Mouse (Mus musculus): ENCODE data around the gene Atp2a1. TPM values are rescaled to one million over a fixed set of nuclear protein-coding genes. Genes with fewer than 3 reads are reported as not detected.
"Not testable (repeated sequence)": the region's sequence is repeated elsewhere in the genome, so short reads cannot be mapped to it uniquely, and the experiment has no call there.

The Atp2a1 gene
- polyA plus RNA-seq, 1 experiment from 2014 or later: 2.6 TPM

DNA sequence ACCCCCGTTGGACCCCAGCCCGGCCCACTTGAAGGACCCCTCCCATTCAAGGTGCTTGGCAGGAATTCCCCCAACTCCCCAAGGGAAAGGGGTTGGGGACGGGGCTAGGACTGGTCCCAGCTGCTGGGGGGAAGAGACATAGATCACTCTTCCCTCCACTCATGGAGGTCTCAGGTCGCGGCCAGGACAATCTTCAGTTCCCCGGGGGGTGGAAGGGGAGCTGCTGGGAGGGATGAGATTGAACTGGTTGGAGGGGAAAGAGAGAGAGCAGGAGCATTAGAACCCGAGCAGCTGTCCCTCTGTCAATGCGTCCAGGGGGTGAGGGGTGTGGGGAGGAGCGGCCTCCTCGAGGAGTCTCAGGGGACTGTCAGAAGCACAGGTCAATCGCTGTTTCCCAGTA lies 29.1 kb upstream of the Atp2a1 start:
- no peaks in the 10 kb centered on the region for H3K27me3 ChIP-seq (replicated peaks)
- H3K27ac ChIP-seq: no peak overlapping the region
- no peak overlapping the region for H3K4me2 ChIP-seq (replicated peaks)
- no peaks in the 10 kb centered on the region for H3K9me3 ChIP-seq
- WGBS: 51% methylated on average over 11 of the region's 11 CpGs
- no peak for ATAC-seq
- H3K4me1 ChIP-seq (replicated peaks): peaks cover 5% of the 10 kb centered on the region
- H3K4me3 ChIP-seq (replicated peaks): no peak overlapping the region
- H3K36me3 ChIP-seq: peaks cover 58% of the 10 kb centered on the region
- H3K9ac ChIP-seq: no peak overlapping the region

DNA sequence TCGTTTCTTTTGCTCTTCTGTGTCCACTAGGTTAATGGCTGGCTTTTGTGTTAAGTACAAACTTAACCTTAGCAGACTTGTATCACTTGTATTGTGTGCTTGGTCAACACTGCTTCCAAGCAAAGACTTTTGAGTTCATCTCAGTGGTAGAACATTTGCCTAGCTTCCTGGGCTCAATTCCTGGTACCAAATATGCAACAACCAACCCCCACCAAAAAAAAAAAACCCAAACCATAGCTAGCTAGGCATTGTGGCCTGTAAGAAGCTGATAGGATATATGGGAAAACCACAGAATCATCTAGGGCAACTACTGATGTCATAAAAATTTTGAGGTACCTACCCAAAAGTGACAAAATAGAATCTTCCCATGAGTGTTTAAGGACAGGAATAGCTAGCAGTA lies 28.1 kb upstream of the Atp2a1 start:
- Histone ChIP-seq H3K4me1 (replicated peaks) (peaks cover 5% of the 10 kb centered on the region), H3K4me3 (replicated peaks) (no peak overlapping the region), H3K27ac (no peak overlapping the region), H3K9me3 (no peaks in the 10 kb centered on the region), H3K4me2 (replicated peaks) (no peak overlapping the region), H3K9ac (no peak overlapping the region), H3K27me3 (replicated peaks) (no peaks in the 10 kb centered on the region), H3K36me3 (peaks cover 50% of the 10 kb centered on the region)
- ATAC-seq: no peak
- 67% methylated on average over 1 of the region's 1 CpGs for WGBS

DNA sequence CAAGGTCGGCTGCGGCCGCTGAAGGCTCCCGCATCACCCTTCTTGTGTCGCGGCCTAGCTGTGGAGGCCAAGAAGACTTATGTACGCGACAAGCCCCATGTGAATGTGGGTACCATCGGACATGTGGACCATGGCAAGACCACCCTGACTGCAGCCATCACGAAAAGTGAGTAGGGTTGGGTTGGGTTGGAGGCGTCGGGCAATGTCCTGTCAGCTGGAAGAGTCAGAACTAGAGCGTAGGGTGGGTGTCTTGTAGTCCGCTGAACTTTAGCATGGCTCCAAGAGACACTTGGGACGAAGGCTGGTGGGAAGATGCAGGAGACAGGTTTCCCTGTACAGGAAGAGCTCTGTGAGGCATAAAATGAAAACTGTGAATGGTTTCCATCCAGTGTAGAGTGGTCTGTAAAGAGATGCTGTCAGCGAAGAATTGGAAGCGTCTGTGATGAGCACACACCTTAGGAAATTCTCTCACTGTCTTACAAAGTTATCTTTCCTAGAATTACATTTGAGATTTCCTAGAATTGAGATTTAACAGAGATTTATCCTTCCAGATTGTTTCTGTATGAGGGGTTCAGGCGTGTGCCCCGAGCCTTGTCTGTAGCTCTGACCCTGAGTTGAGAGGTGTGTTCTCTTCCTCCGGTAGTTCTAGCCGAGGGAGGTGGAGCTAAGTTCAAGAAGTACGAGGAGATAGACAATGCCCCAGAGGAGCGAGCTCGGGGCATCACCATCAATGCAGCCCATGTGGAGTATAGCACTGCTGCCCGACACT lies 24.9 kb upstream of the Atp2a1 start:
- Histone ChIP-seq H3K4me2 (replicated peaks) (peak overlapping the region; percentile 79), H3K36me3 (peaks cover 20% of the 10 kb centered on the region), H3K4me3 (replicated peaks) (peak overlapping the region; percentile 67), H3K9ac (peak overlapping the region; percentile 66)
- not testable (repeated sequence) for H3K9me3 ChIP-seq; H3K27me3 ChIP-seq (replicated peaks); H3K4me1 ChIP-seq (replicated peaks); H3K27ac ChIP-seq
- ATAC-seq: peak; percentile 22
- 13% methylated on average over 25 of the region's 25 CpGs for WGBS

DNA sequence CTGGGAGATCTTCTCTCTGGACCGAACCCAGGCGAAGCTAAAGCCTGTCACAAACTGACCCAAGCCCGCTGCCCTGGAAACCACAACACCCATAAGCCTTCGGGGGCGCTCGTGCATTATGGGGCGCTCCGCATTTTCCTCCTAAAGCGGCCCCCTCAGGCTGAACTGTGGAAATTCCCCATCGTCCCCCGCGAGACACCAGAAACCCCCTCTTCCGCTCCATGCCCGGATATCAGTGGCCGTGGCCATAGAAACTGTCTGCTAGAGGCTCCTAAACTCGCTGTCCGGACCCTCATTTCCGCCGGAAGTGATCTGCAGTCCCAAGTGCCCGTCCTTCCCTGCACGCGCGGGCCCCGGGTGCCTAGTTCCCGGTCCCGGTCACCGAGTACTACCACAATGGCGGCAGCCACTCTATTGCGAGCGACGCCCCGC lies 24.2 kb upstream of the Atp2a1 start, which contains the start of gene Tufm:
TSS of gene Tufm (plus strand) at position 310 of the 432 bp plus-strand sequence.
- peaks cover 13% of the 10 kb centered on the region for H3K36me3 ChIP-seq
- WGBS: under 1% methylated on average over 32 of the region's 32 CpGs
- peak within 1 kb of the TSS; percentile 66 for H3K9ac ChIP-seq
- H3K27me3 ChIP-seq (replicated peaks): no peaks in the 10 kb centered on the region
- peaks cover 5% of the 10 kb centered on the region for H3K4me1 ChIP-seq (replicated peaks)
- peak within 1 kb of the TSS; percentile 77 for H3K27ac ChIP-seq
- peak; percentile 90 for ATAC-seq
- peak within 1 kb of the TSS; percentile 67 for H3K4me3 ChIP-seq (replicated peaks)
- H3K9me3 ChIP-seq: no peaks in the 10 kb centered on the region
- H3K4me2 ChIP-seq (replicated peaks): peak within 1 kb of the TSS; percentile 79

DNA sequence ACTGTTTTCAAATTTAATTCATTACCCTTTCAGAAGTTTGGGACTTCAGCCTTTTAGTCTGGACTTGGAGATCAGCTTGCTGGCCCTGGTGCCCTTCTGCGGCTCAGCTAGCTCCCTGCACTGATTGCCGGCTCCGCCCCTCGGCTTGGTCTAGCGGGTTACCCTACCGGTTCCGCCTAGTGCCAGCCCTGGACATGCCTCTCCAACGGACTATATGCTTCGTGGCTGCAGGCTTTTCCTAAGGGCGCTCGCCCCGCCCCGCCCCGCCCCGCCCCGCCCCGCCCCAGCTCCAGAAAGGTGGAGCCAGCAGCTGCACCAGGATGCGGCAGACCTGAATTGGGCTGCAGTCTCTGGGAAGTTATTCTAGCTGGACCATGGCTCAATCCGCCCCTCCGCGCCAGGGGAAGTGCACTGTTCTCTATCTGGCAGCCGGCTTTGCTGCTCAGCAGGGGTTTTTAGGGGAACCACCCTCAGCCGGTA lies 19.5 kb upstream of the Atp2a1 start:
- Histone ChIP-seq H3K4me2 (replicated peaks) (peak overlapping the region; percentile 86), H3K9ac (peak overlapping the region; percentile 32; the same call in 1 of the 2 replicates)
- under 1% methylated on average over 23 of the region's 23 CpGs for WGBS

DNA sequence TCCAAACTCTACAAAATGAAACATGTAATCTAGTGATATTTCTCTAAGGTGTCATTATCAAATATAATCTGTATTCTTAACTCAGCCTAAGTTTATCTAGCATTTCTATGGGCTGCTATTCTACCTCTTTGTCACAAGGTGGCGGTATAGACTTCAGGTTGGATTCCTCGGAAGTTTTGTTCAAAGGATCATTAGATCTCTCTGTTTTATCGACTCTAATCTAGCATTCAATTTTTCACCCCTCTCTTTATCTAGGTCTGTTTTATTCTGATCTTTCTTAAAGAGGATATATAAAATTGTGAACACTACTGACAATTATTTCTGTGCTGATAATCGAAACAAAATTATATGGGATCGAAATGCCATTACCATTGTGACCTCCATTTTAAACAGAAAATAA lies 18.8 kb upstream of the Atp2a1 start:
- WGBS: 22% methylated on average over 5 of the region's 5 CpGs
- no peak overlapping the region for H3K4me2 ChIP-seq (replicated peaks)
- H3K36me3 ChIP-seq: no peaks in the 10 kb centered on the region
- H3K9me3 ChIP-seq: no peaks in the 10 kb centered on the region
- H3K4me1 ChIP-seq (replicated peaks): no peaks in the 10 kb centered on the region
- no peak overlapping the region for H3K4me3 ChIP-seq (replicated peaks)
- no peaks in the 10 kb centered on the region for H3K27me3 ChIP-seq (replicated peaks)
- no peak overlapping the region for H3K9ac ChIP-seq
- ATAC-seq: no peak
- no peak overlapping the region for H3K27ac ChIP-seq

More for the DNA sequence above, 19.5 kb upstream of the Atp2a1 start:
- peak overlapping the region; percentile 87 for H3K27ac ChIP-seq
- no peaks in the 10 kb centered on the region for H3K9me3 ChIP-seq
- peak; percentile 92 for ATAC-seq
- peak overlapping the region; percentile 38 for H3K4me3 ChIP-seq (replicated peaks)
- H3K4me1 ChIP-seq (replicated peaks): no peaks in the 10 kb centered on the region
- H3K36me3 ChIP-seq: no peaks in the 10 kb centered on the region
- no peaks in the 10 kb centered on the region for H3K27me3 ChIP-seq (replicated peaks)

DNA sequence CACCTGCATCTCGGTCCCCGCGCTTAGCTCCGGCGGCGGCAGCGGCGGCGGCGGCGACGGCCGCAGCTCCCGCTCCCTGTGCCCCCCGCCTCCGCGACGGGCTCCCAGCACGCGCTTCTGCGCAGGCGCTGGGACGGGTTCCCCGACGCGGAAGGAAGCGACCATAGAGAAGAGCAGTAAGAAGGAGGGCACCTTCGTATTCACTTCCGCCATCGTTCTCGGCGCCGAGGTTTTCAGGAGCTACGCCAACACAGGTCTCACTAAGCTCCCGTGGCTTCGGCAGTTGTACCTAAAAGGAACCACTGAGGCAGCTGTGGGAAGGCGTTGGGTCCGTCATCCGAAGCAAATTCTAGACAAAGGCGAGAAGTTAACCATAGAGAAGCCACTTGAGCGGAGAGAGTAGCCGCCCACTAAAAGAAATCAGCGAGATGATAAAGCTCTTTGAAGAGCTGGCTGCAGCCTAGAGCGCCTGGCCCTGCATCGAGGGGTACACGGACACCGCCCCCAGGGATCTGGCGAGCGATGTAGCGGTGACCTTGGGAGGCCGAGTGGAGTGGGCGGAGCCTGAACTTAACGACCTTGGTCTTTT lies 12.2 kb upstream of the Atp2a1 start, which contains the start of gene Sh2b1:
TSS of gene Sh2b1 (minus strand) at position 432 of the 589 bp plus-strand sequence.
- Histone ChIP-seq H3K4me3 (replicated peaks) (peak within 1 kb of the TSS; percentile 86), H3K36me3 (peaks cover 21% of the 10 kb centered on the region), H3K4me2 (replicated peaks) (peak within 1 kb of the TSS; percentile 85), H3K27ac (peak within 1 kb of the TSS; percentile 92), H3K27me3 (replicated peaks) (no peaks in the 10 kb centered on the region), H3K4me1 (replicated peaks) (peaks cover 10% of the 10 kb centered on the region), H3K9ac (peak within 1 kb of the TSS; percentile 98), H3K9me3 (no peaks in the 10 kb centered on the region)
- ATAC-seq: peak; percentile 95
- under 1% methylated on average over 53 of the region's 53 CpGs for WGBS

DNA sequence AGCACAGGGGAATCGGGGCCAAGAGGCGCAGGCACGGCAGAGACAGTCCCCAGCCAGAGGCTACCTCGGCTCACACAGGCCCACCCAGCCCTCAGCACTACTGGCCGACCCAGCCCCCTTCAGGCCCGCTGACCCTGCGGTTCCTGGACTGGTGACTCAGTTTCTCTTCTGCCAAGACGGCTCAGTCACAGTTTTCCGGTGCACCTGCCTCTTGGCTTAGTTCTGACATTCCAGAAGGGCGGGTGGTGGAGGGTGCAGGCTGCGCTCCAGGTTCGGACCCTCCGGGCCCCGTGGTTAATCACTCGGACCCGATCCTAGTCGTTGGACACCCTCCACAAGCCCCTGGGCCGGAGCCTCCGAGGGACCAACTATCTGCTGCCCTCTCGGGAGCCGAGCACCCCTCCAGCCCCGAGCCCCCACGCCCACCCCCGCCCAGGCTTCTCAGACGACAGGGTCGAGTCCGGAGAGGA lies 11.6 kb upstream of the Atp2a1 start:
- peaks cover 21% of the 10 kb centered on the region for H3K36me3 ChIP-seq
- H3K9ac ChIP-seq: peak overlapping the region; percentile 98
- peak overlapping the region; percentile 85 for H3K4me2 ChIP-seq (replicated peaks)
- H3K27me3 ChIP-seq (replicated peaks): no peaks in the 10 kb centered on the region
- H3K4me3 ChIP-seq (replicated peaks): peak overlapping the region; percentile 86
- ATAC-seq: peak; percentile 51
- H3K27ac ChIP-seq: peak overlapping the region; percentile 92
- no peaks in the 10 kb centered on the region for H3K9me3 ChIP-seq
- WGBS: under 1% methylated on average over 26 of the region's 27 CpGs
- H3K4me1 ChIP-seq (replicated peaks): peaks cover 10% of the 10 kb centered on the region

DNA sequence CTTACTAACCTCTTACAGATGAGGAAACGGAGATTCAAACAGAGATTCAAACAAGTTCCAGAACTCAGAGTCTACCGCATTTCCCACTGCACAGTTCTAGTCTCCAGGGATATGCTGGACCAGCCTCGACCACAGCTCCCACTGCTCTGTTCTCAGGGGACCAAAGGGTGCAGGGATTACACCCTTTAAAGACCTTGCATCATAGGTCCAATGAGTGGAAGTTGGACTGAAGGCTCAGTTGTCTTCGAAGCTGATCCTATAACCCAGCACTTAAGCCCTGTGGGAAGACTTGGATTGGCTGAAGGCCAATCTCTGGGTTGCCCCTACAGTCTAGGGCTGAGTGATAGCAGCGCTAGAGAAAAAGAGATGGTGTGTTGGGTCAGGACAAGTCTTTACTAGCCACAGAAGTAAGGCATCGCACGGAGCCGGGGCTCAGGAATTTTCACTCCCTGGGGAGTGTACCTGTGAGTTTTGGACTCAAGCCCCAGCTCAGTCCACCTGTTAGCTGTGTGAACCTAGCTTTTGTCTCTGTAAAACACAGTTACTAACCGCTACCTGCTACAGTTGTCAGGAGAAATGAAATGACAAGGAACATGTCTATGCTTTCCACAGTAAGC lies 10.7 kb upstream of the Atp2a1 start:
- Histone ChIP-seq H3K27me3 (replicated peaks) (no peaks in the 10 kb centered on the region), H3K9me3 (no peaks in the 10 kb centered on the region), H3K36me3 (peaks cover 30% of the 10 kb centered on the region), H3K4me2 (replicated peaks) (peak overlapping the region; percentile 85), H3K9ac (peak overlapping the region; percentile 98), H3K4me1 (replicated peaks) (peaks cover 10% of the 10 kb centered on the region), H3K4me3 (replicated peaks) (peak overlapping the region; percentile 86), H3K27ac (no peak overlapping the region)
- 85% methylated on average over 9 of the region's 9 CpGs for WGBS
- ATAC-seq: no peak

DNA sequence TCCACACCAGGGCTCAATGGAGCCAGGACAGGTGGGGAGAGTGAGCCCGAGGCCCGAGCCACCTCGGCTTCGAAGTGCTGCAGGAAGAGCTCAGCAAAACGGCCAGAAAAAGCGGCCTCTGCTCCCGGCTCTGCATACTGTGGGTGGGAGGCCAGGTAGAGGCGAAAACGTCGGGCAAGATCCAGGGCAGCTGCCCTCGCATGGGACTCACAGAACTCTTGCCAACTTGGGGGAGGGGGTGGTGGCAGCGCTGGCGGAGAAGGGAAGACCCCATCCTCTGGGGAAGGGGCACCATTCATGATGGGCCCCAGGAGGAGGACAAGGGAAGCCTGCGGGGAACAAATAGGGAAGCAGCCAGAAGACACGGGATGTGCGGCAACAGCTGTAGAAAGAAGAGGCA lies 9.8 kb upstream of the Atp2a1 start:
- Histone ChIP-seq H3K4me1 (replicated peaks) (peaks cover 10% of the 10 kb centered on the region), H3K36me3 (peaks cover 36% of the 10 kb centered on the region), H3K27ac (no peak overlapping the region), H3K27me3 (replicated peaks) (no peaks in the 10 kb centered on the region), H3K4me3 (replicated peaks) (no peak overlapping the region), H3K4me2 (replicated peaks) (no peak overlapping the region), H3K9ac (peak overlapping the region; percentile 8; the same call in 1 of the 2 replicates), H3K9me3 (no peaks in the 10 kb centered on the region)
- no peak for ATAC-seq
- 91% methylated on average over 16 of the region's 16 CpGs for WGBS

DNA sequence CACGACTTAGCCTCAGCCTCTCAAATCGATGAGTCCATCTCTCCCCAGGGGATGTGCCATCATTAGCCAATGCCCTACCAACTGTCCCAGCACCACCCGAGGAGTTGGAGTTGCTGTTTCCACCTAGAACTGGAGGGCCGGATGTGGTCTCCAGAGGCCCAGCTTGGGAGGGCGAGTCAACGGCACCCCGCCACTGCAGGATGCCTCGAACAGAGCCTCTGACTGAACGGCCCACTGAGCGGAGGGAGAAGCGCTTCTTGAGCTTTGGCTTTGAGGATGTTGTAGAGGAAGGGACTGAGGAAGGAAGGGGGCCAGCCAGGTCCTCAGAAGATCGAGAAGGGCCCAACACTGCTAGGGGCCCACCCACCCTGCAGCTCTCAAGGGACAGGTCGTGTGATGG lies 9.4 kb upstream of the Atp2a1 start:
- WGBS: 85% methylated on average over 13 of the region's 13 CpGs
- Histone ChIP-seq H3K9me3 (no peaks in the 10 kb centered on the region), H3K4me3 (replicated peaks) (no peak overlapping the region), H3K4me1 (replicated peaks) (peaks cover 10% of the 10 kb centered on the region), H3K9ac (peak overlapping the region; percentile 8; the same call in 1 of the 2 replicates), H3K36me3 (peaks cover 39% of the 10 kb centered on the region), H3K27me3 (replicated peaks) (no peaks in the 10 kb centered on the region), H3K27ac (no peak overlapping the region), H3K4me2 (replicated peaks) (no peak overlapping the region)
- no peak for ATAC-seq

DNA sequence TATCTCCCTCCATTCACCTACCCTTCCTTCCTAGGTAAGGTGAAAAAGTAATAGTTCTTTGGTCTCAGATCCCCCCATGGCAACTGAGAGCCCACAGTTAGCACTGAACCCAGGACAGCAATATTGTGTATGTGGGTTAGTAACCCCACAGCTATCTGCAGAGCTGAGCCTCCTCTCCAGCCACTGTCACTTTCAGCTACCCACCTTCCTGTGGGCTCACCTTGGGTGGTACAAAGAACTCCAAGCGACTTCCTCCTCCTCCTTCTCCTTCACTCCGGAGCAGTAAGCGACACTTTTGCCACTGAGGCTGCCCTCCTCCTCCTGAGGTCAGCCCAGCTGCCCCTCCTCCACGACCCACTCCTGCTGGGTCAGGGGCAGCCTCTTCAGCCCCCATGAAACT lies 8.9 kb upstream of the Atp2a1 start:
- Histone ChIP-seq H3K4me2 (replicated peaks) (no peak overlapping the region), H3K9me3 (no peaks in the 10 kb centered on the region), H3K36me3 (peaks cover 43% of the 10 kb centered on the region), H3K4me3 (replicated peaks) (no peak overlapping the region), H3K27ac (no peak overlapping the region), H3K27me3 (replicated peaks) (no peaks in the 10 kb centered on the region), H3K9ac (no peak overlapping the region), H3K4me1 (replicated peaks) (peaks cover 10% of the 10 kb centered on the region)
- no peak for ATAC-seq
- 75% methylated on average over 4 of the region's 4 CpGs for WGBS

Data from intestine, embryonic 15.5 days (tissue).